Mouse (Mus musculus): ENCODE measurements around the gene Gm17428.

DNA sequence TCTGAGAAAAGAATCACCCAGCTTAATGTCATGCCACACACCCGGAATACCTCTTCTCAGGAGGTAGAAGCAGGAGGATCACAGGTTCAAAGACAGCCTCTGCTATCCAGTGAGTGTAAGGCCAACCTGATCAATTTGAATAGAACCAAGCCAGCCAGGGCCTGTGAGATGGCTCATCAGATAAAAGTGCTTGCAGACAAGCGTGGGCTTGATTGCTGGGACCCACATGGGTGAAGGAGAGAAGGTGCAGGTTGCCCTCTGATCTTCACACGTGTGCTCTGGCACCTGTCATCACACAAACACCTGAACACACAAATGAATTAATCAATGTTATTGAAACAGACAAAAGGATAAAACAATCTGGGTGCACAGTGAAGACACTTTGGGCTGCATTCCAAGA is 29.8 kb downstream of the Gm17428 start:
- TF ChIP-seq CTCF (IDR thresholded peaks at IDR 0.05; ENCODE audit: control insufficient read depth, insufficient read depth, insufficient replicate concordance, low read depth, low read length) (no peak), POLR2A (IDR thresholded peaks at IDR 0.05; ENCODE audit: control insufficient read depth, low read depth, low read length) (no peak)

All from testis, adult 2 months (tissue).